Mouse (Mus musculus) stomach, postnatal 0 days (tissue): ENCODE measurements at regions not wholly inside any gene's neighbourhood (a gene's known extent, or its start where the extent isn't known, plus 50 kb on each side); places are given as distances from the start of the nearest gene placed in this dataset.
A peak's percentile ranks its signal among the peaks of the same experiment; 100 is the strongest.

ENCODE experiments used
- ATAC-seq: fragments of 200-750 bp; cut with Nextera tagmentation; 2 replicates; pipeline ENCODE4 v1.8.0; 2017; ENCODE audit not compliant: low FRiP score, low TSS enrichment
- DNase-seq: peaks from one replicate; pipeline ENCODE4 v3.0.0-alpha.2; 2016; ENCODE audit warnings: low spot score
- H3K27ac ChIP-seq: fragments of 300-500 bp; sonication (generic); replicated peaks from 2 replicates; pipeline ENCODE4 v1.5.1; 2014; ENCODE audit warnings: mild to moderate bottlenecking, control low read depth
- H3K27me3 ChIP-seq: fragments of 300-500 bp; sonication (generic); 2 replicates; pipeline ENCODE4 v1.6.1; 2014; ENCODE audit warnings: low read length; ENCODE audit not compliant: control insufficient read depth, insufficient read depth
- H3K36me3 ChIP-seq: fragments of 300-500 bp; sonication (generic); 2 replicates; pipeline ENCODE4 v1.6.1; 2014; ENCODE audit warnings: low read length, mixed read lengths; ENCODE audit not compliant: control insufficient read depth, insufficient read depth
- H3K4me1 ChIP-seq: fragments of 300-500 bp; sonication (generic); replicated peaks from 2 replicates; pipeline ENCODE4 v1.6.1; 2014; ENCODE audit warnings: antibody characterized with exemption; ENCODE audit not compliant: control insufficient read depth, insufficient read depth
- H3K4me2 ChIP-seq: fragments of 300-500 bp; sonication (generic); replicated peaks from 2 replicates; pipeline ENCODE4 v1.6.1; 2014; ENCODE audit warnings: low read depth, mild to moderate bottlenecking, control low read depth, moderate library complexity
- H3K4me3 ChIP-seq: fragments of 300-500 bp; sonication (generic); 2 replicates; pipeline ENCODE4 v1.5.1; 2014; ENCODE audit warnings: low read depth, low read length, control low read depth
- H3K9ac ChIP-seq: fragments of 300-500 bp; sonication (generic); 2 replicates; pipeline ENCODE4 v1.6.1; 2014; ENCODE audit warnings: mild to moderate bottlenecking, low read length, control low read depth, mixed read lengths
- H3K9me3 ChIP-seq: fragments of 300-500 bp; sonication (generic); 2 replicates; pipeline ENCODE4 v1.6.1; 2016; ENCODE audit warnings: low read length; ENCODE audit not compliant: control insufficient read depth
- CTCF ChIP-seq: IDR thresholded peaks from 2 replicates; pipeline ENCODE4 v1.5.1; 2016; ENCODE audit warnings: antibody characterized with exemption, low read depth, mild to moderate bottlenecking, moderate library complexity
- EP300 ChIP-seq: optimal IDR thresholded peaks from 2 replicates; pipeline ENCODE3; 2016; ENCODE audit warnings: antibody characterized with exemption
- WGBS: fragments of 180-500 bp; shearing (Covaris S2); extraction: QIAGEN DNeasy Blood & Tissue Kit; methylation state at CpG from one replicate; pipeline ENCODE4 v1.1.7; 2014; 5-methylcytosine and 5-hydroxymethylcytosine counted together

- no peak for TF ChIP-seq EP300
- Histone ChIP-seq H3K27me3 (no peaks in the 10 kb centered on the region), H3K9ac (no peak overlapping the region), H3K27ac (no peak overlapping the region), H3K9me3 (no peaks in the 10 kb centered on the region), H3K4me1 (no peaks in the 10 kb centered on the region; the same call in 1 of the 2 replicates), H3K36me3 (no peaks in the 10 kb centered on the region), H3K4me2 (no peak overlapping the region), H3K4me3 (no peak overlapping the region)
- no peak for ATAC-seq
- 38% methylated on average over 12 of the region's 12 CpGs for WGBS
- no peak for DNase-seq
Observed at GRCm38 (mm10) chr7:129962575-129962974, 370.9 kb downstream of the Wdr11 start.

GRCm38 (mm10) chr7:129964192-129964591 is 372.5 kb downstream of the Wdr11 start:
- H3K9ac ChIP-seq: no peak overlapping the region
- ATAC-seq: no peak
- no peaks in the 10 kb centered on the region for H3K27me3 ChIP-seq
- TF ChIP-seq EP300 (no peak), CTCF (no peak)
- peak overlapping the region; percentile 25; the same call in 1 of the 2 replicates for H3K27ac ChIP-seq
- H3K4me2 ChIP-seq: no peak overlapping the region
- no peak overlapping the region for H3K4me3 ChIP-seq
- no peaks in the 10 kb centered on the region for H3K9me3 ChIP-seq
- 21% methylated on average over 8 of the region's 8 CpGs for WGBS
- no peaks in the 10 kb centered on the region for H3K36me3 ChIP-seq
- H3K4me1 ChIP-seq: no peaks in the 10 kb centered on the region; the same call in 1 of the 2 replicates
- DNase-seq: no peak

GRCm38 (mm10) chr7:129965281-129966051 is 373.8 kb downstream of the Wdr11 start:
- H3K36me3 ChIP-seq: no peaks in the 10 kb centered on the region
- no peaks in the 10 kb centered on the region; the same call in 1 of the 2 replicates for H3K4me1 ChIP-seq
- H3K27ac ChIP-seq: no peak overlapping the region
- TF ChIP-seq EP300 (no peak), CTCF (no peak)
- peak; percentile 85; the same call in 1 of the 2 replicates for ATAC-seq
- WGBS: 58% methylated on average over 9 of the region's 9 CpGs
- no peak overlapping the region for H3K9ac ChIP-seq
- no peak overlapping the region for H3K4me2 ChIP-seq
- H3K9me3 ChIP-seq: no peaks in the 10 kb centered on the region
- peak; percentile 37 for DNase-seq
- H3K4me3 ChIP-seq: no peak overlapping the region
- no peaks in the 10 kb centered on the region for H3K27me3 ChIP-seq

- no peak for ATAC-seq
- no peak overlapping the region for H3K4me3 ChIP-seq
- TF ChIP-seq EP300 (no peak), CTCF (no peak)
- no peaks in the 10 kb centered on the region for H3K36me3 ChIP-seq
- no peak for DNase-seq
- no peak overlapping the region for H3K4me2 ChIP-seq
- H3K9ac ChIP-seq: no peak overlapping the region
- H3K4me1 ChIP-seq: no peaks in the 10 kb centered on the region; the same call in 1 of the 2 replicates
- H3K27ac ChIP-seq: no peak overlapping the region
- H3K27me3 ChIP-seq: no peaks in the 10 kb centered on the region
- 92% methylated on average over 2 of the region's 2 CpGs for WGBS
- H3K9me3 ChIP-seq: no peaks in the 10 kb centered on the region
Observed at GRCm38 (mm10) chr7:129966771-129967170, 375.1 kb downstream of the Wdr11 start.

- Histone ChIP-seq H3K9ac (no peak overlapping the region), H3K4me2 (no peak overlapping the region), H3K9me3 (no peaks in the 10 kb centered on the region), H3K27ac (no peak overlapping the region), H3K4me3 (no peak overlapping the region), H3K36me3 (no peaks in the 10 kb centered on the region), H3K4me1 (no peaks in the 10 kb centered on the region), H3K27me3 (no peaks in the 10 kb centered on the region)
- WGBS: 90% methylated on average over 1 of the region's 1 CpGs
- ATAC-seq (no peak), DNase-seq (no peak)
- TF ChIP-seq CTCF (no peak), EP300 (no peak)
Observed at GRCm38 (mm10) chr7:129970201-129970600, 378.5 kb downstream of the Wdr11 start.

GRCm38 (mm10) chr7:129974206-129974605 is 382.5 kb downstream of the Wdr11 start:
- no peaks in the 10 kb centered on the region for H3K36me3 ChIP-seq
- TF ChIP-seq CTCF (no peak), EP300 (no peak)
- no peak overlapping the region for H3K9ac ChIP-seq
- H3K27me3 ChIP-seq: no peaks in the 10 kb centered on the region
- H3K4me3 ChIP-seq: no peak overlapping the region
- no peaks in the 10 kb centered on the region for H3K4me1 ChIP-seq
- no peak for ATAC-seq
- no peaks in the 10 kb centered on the region for H3K9me3 ChIP-seq
- WGBS: 84% methylated on average over 9 of the region's 9 CpGs
- no peak for DNase-seq
- no peak overlapping the region for H3K4me2 ChIP-seq
- H3K27ac ChIP-seq: no peak overlapping the region
